Mouse (Mus musculus): ENCODE measurements around the gene Enah.

The Enah gene

DNA sequence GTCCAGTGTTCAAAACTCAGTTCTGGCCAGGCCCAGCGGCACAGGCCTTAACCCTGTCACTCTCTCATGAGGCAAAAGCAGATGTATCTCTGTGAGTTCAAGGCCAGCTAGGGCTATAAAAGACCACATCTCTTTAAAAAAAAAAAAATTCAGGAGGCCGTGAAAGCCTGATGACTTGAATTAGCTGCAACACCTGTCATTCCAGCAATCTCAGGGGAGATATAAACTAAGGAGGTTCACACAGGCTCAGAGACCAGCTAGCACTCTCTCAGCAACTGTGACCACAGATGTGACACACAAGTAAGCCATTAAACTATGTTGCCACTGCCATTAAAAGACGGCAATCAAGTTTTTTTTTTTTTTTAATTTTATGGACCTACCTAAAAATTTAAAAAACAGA, 56.0 kb downstream of the Enah start:
- in situ Hi-C loops (cut with MseI, MboI), result loop anchor here in 1 of 2 experiments (10.0 kb wide), 1 partner anchor 151 kb away; no protein-coding TSS in a partner anchor

DNA sequence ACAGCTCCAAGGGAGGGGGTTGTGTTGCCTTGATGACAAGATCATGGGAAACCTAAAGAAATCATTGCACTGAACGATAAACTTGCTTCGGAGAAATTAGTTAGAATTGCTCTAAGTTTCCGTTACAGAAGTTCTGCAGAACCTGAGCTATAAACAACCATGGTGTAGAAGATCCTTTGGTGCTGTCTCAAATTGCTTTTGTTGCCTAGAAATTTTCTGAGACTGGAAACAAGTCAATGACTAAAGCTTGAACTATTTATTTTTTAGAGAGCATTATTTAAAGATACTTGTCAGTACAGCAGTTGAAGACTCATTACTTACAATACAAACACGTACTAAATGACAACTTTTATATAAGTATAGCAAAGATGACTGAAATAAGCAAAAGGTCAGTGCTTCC, 56.4 kb downstream of the Enah start:
- in situ Hi-C loops (cut with MseI, MboI), result loop anchor here in 1 of 2 experiments (10.0 kb wide), 1 partner anchor 151 kb away; no protein-coding TSS in a partner anchor

DNA sequence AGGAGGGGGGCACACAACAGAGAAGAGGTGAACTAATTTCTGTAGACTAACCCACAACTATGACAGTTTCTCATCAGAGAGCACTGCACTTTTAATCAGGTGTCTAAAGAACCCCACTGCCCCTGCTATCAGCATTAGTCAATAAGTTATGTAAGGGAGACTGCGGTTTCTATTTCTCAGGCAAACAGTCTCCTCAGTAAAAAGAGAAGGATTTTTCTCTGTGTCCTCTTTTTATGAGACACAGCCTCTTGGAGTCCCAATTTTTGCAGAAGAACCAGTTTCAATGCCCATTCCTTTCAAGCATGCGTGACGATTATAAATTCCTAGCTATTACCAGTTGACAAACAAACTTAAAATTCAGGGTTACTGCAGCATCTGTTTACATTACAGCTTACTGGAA, 59.4 kb downstream of the Enah start:
- in situ Hi-C loops (cut with MseI, MboI), result loop anchor here in 1 of 2 experiments (10.0 kb wide), 1 partner anchor 154 kb away; no protein-coding TSS in a partner anchor

DNA sequence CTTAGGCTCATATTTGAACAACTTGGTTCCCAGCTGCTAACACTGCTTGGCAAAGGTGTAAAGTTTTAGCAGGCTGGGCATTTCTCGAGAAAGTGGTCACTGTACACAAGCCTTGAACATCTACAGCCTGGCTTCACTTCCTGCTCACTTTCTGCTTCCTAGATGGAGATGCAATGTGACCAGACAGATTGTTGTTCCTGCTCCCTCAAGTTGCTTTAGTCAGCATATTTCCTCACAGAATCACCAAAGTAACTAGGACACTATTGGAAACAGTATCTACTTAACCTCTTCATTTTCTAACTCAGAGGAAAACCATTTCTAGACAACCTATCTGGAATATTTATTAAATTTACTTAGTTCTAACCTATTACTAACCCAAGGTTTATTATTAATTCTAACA, 61.4 kb downstream of the Enah start:
- in situ Hi-C loops (cut with MseI, MboI), result no loop called here

DNA sequence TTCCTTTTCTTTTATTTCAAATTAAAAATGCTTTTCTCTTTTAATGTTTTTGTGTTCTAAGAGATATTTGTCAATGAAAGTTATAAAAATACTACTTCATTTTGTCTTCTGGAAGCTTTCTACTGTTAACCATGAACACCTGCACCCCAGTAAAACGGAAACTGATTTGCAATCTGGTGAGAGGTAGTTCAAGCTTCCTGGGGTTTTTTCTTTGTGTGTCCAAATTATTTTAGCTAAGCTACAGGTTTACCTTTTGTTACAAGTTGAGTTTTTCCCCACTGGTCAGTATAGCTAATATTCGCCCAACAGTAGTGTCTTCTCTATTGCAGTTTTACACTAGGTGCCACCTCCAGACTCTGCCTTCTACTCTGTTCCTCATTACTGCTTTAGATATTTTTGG, 62.1 kb downstream of the Enah start:
- in situ Hi-C loops (cut with MseI, MboI), result no loop called here

GRCm38 (mm10) chr1:181953547-181953946, 66.2 kb downstream of the Enah start:
- in situ Hi-C loops (cut with MseI, MboI), result no loop called here

DNA sequence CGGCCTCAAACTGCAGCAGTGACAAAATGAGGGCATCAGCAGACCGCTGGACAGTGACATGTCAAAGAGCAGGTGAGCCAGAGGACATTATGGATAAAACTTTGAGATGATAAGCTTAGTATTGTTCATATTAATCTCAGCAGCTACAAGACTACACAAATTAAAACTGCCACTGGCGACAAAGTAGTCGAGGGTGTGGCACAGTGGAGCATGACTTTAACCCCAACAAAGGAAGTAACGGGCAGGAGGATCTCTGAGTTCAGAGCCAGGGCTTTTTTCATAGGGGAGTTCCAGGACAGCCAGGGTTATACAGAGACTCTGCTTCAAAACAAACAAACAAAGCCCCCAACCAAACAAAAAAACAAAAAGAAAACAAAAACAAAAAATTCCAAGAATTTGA, 68.5 kb downstream of the Enah start:
- in situ Hi-C loops (cut with MseI, MboI), result no loop called here

GRCm38 (mm10) chr1:181950721-181951120, 69.1 kb downstream of the Enah start:
- in situ Hi-C loops (cut with MseI, MboI), result no loop called here

- in situ Hi-C loops (cut with MseI, MboI), result no loop called here
These were observed 71.6 kb downstream of the Enah start for GRCm38 (mm10) chr1:181948191-181948590.

DNA sequence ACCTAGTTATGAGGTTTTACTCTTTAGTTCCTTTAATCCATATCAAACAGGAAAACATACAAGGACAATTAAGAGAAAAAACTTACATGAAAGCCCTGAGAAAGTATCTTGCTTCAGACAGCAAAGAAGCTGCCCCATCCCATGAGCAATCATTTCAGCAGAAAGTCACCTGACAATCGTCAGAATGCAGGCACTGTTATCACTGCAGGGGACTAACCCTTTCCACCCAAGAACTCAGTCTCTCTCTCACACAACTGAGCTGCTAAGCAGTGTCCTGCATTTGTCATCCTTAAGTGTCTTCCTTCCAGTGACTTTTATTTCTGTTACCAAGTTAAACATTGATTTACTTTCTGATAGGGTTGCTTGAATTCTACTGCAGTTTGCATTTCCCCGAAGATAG, 82.7 kb downstream of the Enah start:
- in situ Hi-C loops (cut with MseI, MboI), result no loop called here

- in situ Hi-C loops (cut with MseI, MboI), result no loop called here
These were observed 91.4 kb downstream of the Enah start for GRCm38 (mm10) chr1:181928388-181928787.

GRCm38 (mm10) chr1:181923384-181923783, 96.4 kb downstream of the Enah start:
- in situ Hi-C loops (cut with MseI, MboI), result no loop called here

- in situ Hi-C loops (cut with MseI, MboI), result no loop called here
These were observed 98.0 kb downstream of the Enah start for GRCm38 (mm10) chr1:181921580-181922494.

DNA sequence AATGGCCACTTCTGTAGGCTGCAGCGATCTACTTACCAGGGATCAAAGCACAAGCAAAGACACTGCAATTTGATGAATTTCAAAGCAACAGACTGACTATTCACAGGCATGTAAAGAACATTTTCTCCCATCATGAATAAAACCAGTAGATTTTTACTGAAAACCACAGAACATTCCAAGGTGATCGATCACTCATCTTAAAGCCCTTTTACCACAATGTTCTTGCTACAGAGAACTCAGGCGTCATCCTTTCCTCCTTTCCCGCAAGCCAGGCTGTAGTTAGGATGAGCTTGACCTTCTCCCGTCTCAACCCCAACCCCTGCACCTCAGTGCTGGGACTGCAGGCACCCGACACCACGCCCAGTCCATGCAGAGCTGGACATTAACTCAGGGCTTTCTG, 107.9 kb downstream of the Enah start:
- in situ Hi-C loops (cut with MseI, MboI), result no loop called here

DNA sequence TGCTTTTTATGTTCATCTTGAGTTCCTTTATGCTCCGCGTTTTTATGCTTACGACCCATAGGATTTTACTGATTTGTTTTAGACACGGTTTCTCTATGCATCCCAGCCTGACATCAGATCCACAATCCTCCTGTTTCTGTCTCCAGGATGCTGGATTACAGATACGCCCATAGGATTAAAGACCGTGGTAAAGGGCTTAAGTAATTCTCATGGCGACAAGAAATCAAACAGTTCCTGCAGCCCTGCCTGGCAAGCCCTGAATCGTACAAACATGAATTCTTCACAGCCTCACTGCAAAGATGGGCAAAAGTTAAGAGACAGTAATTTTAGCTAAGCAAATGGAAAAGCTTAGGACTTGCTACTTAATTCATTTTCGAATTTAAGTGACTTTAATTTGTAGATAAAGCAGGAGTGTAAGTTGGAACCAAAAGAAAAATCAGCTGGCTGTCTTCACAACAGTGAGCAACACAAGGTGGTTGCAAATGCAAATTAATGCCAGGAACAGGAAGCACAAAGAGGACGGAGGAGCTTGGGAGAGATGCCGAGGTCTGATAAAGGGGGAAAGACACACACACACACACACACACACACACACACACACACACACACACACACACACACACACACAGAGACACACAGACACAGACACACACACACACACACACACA, 118.0 kb downstream of the Enah start:
- in situ Hi-C loops (cut with MseI, MboI), result no loop called here

DNA sequence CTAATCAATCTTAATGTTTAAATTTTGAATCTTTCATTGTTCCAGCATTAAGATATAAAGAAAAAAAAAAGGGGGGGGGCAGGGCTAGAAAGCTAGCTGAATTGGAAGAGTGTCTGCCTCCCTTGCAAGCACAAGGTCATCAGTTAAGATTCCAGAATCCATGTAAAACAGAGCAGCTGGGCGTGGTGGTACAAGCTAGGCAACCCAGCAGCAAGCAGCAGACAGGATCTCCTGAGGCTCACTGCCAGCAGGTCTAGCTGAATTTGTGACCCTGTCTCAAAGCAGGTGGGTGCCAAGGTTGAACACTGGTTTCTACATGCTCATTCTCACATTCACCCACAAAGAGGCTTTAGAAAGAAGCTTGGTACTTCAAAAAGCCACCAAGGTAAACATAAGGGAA, 118.9 kb downstream of the Enah start:
- in situ Hi-C loops (cut with MseI, MboI), result no loop called here

DNA sequence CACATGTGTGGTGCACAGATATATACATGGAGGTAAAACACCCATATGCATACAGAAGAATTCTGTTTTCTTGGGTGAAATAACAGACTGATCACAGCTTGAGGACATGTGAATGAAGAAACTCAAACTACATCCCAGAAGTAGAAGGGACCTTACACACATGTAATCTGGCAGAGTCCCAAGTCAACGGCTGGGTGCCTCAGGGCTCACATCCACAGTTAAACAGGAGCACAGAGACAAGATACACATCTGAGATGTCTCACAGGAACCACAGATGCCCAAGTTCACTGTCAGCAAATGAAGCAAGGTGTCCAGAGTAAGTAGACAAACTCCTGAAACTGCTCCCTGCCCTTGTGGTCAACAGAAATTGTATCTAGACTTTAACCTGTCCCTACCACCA, 120.8 kb downstream of the Enah start:
- in situ Hi-C loops (cut with MseI, MboI), result no loop called here

DNA sequence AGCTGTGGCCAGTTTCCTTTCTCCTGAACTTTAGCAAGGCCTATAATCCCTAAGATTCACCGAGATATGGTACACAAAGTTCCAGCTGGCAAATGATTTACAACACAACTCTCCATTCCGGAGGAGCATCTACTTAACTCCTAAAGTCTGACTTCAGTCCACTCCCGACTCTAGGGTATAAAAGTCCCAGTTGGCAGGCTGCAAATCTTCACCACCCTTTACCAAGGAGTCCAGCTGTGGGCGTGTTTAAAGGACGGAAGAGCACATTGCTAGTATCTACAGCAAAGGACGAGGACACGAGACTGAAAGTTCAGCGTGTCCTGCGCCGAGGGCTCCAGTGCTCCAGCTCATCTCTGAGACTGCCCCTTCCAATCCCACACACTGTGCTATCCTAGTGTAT, 122.8 kb downstream of the Enah start:
- in situ Hi-C loops (cut with MseI, MboI), result no loop called here

DNA sequence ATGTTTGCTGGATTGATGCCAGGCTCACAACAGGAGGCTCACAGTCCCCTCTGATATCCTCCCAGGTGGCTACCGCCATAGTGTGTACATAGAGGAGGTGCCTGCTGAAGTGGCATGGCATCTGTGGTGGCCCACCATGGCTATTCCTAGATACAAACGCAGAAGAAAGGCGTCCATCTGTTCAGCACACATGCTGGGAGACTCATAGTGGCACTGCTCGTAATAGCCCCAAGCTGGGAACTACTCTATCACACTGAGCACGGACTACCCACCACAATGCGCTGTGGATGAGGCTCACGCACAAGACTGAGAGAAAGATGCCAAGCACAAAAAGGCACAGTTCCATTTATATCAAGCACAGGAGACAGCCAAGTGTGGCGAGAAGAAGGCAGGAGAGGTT, 126.1 kb downstream of the Enah start:
- in situ Hi-C loops (cut with MseI, MboI), result loop anchor here in 1 of 2 experiments (5.0 kb wide), 1 partner anchor 219 kb away; no protein-coding TSS in a partner anchor

DNA sequence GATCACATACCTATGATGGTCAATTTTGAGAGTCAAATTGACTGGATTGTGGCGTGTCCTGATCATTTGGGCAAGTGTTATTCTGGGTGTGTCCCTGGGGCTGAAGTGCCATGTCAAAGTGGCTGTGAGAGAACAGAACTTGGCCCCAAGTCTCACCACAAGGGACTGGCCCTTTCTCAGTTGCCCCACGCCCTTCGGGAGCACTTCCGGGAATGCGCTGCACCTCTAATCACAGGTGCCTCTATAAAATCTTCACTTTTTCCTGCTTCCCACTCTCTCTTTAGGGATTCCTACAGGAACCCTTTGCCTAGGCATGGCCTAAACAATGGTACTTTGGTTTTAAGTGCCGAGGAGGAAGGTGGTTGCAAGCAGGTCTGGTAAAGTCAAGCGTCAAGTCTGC, 130.1 kb downstream of the Enah start:
- in situ Hi-C loops (cut with MseI, MboI), result loop anchor here (5.0 to 10.0 kb wide), 3 partner anchors 165 to 228 kb away; no protein-coding TSS in a partner anchor

- in situ Hi-C loops (cut with MseI, MboI), result loop anchor here in 1 of 2 experiments (5.0 to 10.0 kb wide), 2 partner anchors 164 to 228 kb away; no protein-coding TSS in a partner anchor
These were observed 131.0 kb downstream of the Enah start for GRCm38 (mm10) chr1:181888801-181889200.

GRCm38 (mm10) chr1:181881532-181881931, 138.3 kb downstream of the Enah start:
- in situ Hi-C loops (cut with MseI, MboI), result loop anchor here (5.0 to 10.0 kb wide), 2 partner anchors 157 to 159 kb away; no protein-coding TSS in a partner anchor
